Mouse (Mus musculus): ENCODE data around the gene Six5. TPM values are rescaled to one million over a fixed set of nuclear protein-coding genes. Genes with fewer than 3 reads are reported as not detected.

The Six5 gene
- total RNA-seq, 1 experiment, result 3.0 TPM

GRCm38 (mm10) chr7:19093174-19093521 lies 1.2 kb upstream of the Six5 start:
- in situ Hi-C loops (cut with MboI; ENCODE audit: low sequenced_read_pairs in 2 of 2, unreplicated experiment in 2 of 2), result no loop called here
- H3K9me3 ChIP-seq (ENCODE audit: control insufficient read depth, insufficient read depth, low read depth, low read length), result no peaks in the 10 kb centered on the region
- TF ChIP-seq HCFC1 (IDR thresholded peaks at IDR 0.05; ENCODE audit: borderline replicate concordance, insufficient read depth, low read length) (peak; percentile 42; the same call in 1 of the 2 replicates), ZC3H11A (IDR thresholded peaks at IDR 0.05; ENCODE audit: borderline replicate concordance, low read depth, low read length) (no peak)
- H3K36me3 ChIP-seq (ENCODE audit: control insufficient read depth, insufficient read depth, low read length, poor library complexity, severe bottlenecking), result peaks cover 3% of the 10 kb centered on the region; the same call in 1 of the 2 replicates
- peak; percentile 63 for DNase-seq (ENCODE audit: low read depth, low spot score)
- H3K27ac ChIP-seq (ENCODE audit: insufficient read depth, low read depth, low read length, poor library complexity, severe bottlenecking), result no peak overlapping the region
- H3K9ac ChIP-seq (ENCODE audit: insufficient read depth, low read depth, low read length, poor library complexity, severe bottlenecking), result peak overlapping the region; percentile 19; the same call in 1 of the 2 replicates
- peak overlapping the region; percentile 53 to 68 for H3K4me3 ChIP-seq (ENCODE audit: insufficient read depth in 1 of 2, low read depth in 1 of 2, low read length in 2 of 2, poor library complexity in 1 of 2, severe bottlenecking in 1 of 2)
- peaks cover 2 to 14% of the 10 kb centered on the region in 2 experiments; a peak in 2 of 4 replicates for H3K4me1 ChIP-seq (ENCODE audit: control insufficient read depth in 2 of 2, insufficient read depth in 2 of 2, low read length in 2 of 2, poor library complexity in 1 of 2)

DNA sequence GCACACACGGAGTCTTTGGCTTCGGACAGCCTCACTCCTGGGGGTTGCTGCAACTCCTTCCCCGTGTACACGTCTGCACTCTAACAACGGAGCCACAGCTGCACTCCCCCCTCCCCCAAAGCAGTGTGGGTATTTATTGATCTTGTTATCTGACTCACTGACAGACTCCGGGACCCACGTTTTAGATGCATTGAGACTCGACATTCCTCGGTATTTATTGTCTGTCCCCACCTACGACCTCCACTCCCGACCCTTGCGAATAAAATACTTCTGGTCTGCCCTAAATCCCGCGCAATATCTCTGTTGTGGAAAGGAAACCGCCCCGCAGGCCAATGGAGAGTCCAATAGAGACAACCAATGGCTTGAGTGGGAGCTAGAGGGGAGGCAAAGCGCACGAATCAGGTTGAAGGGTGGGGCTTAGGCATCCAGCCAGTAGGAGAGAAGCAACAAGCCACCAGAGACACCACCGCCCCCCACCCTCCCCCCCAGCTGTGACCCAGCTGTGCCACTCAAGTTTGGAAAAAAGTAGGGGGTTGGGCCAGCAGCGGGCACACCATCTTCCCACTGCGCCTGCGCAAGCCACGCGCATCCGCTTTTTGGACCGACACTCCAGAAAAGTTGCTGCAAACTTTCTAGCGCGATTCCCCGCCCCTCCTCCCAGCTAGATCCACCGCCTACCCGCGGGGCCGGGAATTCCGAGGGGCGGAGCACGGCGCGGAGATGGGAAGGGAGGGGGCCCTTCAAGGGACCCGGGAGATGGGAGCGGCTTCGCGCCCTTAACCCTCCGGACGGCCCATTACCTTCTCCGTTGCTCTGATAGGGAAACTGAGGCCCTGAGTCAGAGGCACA lies 633 bp upstream of the Six5 start:
- peak overlapping the region; percentile 64 for H3K9ac ChIP-seq (ENCODE audit: insufficient read depth, low read depth, low read length, poor library complexity, severe bottlenecking)
- H3K36me3 ChIP-seq (ENCODE audit: control insufficient read depth, insufficient read depth, low read length, poor library complexity, severe bottlenecking), result peaks cover 3% of the 10 kb centered on the region; the same call in 1 of the 2 replicates
- no peaks in the 10 kb centered on the region for H3K9me3 ChIP-seq (ENCODE audit: control insufficient read depth, insufficient read depth, low read depth, low read length)
- peak overlapping the region; percentile 27; the same call in 1 of the 2 replicates for H3K27ac ChIP-seq (ENCODE audit: insufficient read depth, low read depth, low read length, poor library complexity, severe bottlenecking)
- H3K4me3 ChIP-seq (ENCODE audit: insufficient read depth in 1 of 2, low read depth in 1 of 2, low read length in 2 of 2, poor library complexity in 1 of 2, severe bottlenecking in 1 of 2), result peak overlapping the region; percentile 72 to 74
- DNase-seq (ENCODE audit: low read depth, low spot score), result peak; percentile 97
- peaks cover 2 to 14% of the 10 kb centered on the region in 2 experiments; a peak in 2 of 4 replicates for H3K4me1 ChIP-seq (ENCODE audit: control insufficient read depth in 2 of 2, insufficient read depth in 2 of 2, low read length in 2 of 2, poor library complexity in 1 of 2)
- TF ChIP-seq ZC3H11A (IDR thresholded peaks at IDR 0.05; ENCODE audit: borderline replicate concordance, low read depth, low read length) (no peak), HCFC1 (IDR thresholded peaks at IDR 0.05; ENCODE audit: borderline replicate concordance, insufficient read depth, low read length) (peak; percentile 25; the same call in 1 of the 2 replicates), ZNF384 (IDR thresholded peaks at IDR 0.05; ENCODE audit: low read depth, low read length) (peak; percentile 40; the same call in 1 of the 2 replicates), CHD2 (IDR thresholded peaks at IDR 0.05; ENCODE audit: low read depth, low read length) (peak; percentile 9; the same call in 1 of the 2 replicates)
- in situ Hi-C loops (cut with MboI; ENCODE audit: low sequenced_read_pairs in 2 of 2, unreplicated experiment in 2 of 2), result no loop called here

DNA sequence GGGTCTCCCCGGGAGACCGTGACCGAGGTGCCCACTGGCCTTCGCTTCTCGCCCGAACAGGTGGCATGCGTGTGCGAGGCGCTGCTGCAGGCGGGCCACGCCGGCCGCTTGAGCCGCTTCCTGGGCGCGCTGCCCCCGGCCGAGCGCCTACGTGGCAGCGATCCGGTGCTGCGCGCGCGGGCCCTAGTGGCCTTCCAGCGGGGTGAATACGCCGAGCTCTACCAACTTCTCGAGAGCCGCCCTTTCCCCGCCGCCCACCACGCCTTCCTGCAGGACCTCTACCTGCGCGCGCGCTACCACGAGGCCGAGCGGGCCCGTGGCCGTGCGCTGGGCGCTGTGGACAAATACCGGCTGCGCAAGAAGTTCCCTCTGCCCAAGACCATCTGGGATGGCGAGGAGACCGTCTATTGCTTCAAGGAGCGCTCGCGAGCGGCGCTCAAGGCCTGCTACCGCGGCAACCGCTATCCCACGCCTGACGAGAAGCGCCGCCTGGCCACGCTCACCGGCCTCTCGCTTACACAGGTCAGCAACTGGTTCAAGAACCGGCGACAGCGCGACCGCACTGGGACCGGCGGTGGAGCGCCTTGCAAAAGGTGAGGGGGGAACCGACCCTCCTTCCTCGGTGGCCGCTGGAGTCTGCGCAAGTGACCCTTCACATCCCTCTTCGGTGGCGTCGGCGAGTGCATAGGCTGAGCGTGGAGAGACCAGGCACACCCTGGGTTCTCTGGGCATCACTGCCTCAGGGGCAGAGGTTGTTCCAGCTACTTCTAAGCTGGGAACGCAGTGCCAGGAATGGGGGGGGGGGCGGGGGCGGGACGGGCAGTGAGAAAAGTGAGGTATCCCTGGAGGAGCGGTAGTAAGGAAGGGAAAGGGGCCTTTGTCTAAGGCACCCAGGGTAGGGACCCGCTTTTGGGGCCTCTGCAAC lies 694 bp downstream of the Six5 start:
- no peaks in the 10 kb centered on the region for H3K9me3 ChIP-seq (ENCODE audit: control insufficient read depth, insufficient read depth, low read depth, low read length)
- H3K9ac ChIP-seq (ENCODE audit: insufficient read depth, low read depth, low read length, poor library complexity, severe bottlenecking), result peak overlapping the region; percentile 64
- H3K4me1 ChIP-seq (ENCODE audit: control insufficient read depth in 2 of 2, insufficient read depth in 2 of 2, low read length in 2 of 2, poor library complexity in 1 of 2), result peaks cover 2 to 14% of the 10 kb centered on the region in 2 experiments; a peak in 2 of 4 replicates
- peak overlapping the region; percentile 72 to 74 for H3K4me3 ChIP-seq (ENCODE audit: insufficient read depth in 1 of 2, low read depth in 1 of 2, low read length in 2 of 2, poor library complexity in 1 of 2, severe bottlenecking in 1 of 2)
- H3K36me3 ChIP-seq (ENCODE audit: control insufficient read depth, insufficient read depth, low read length, poor library complexity, severe bottlenecking), result no peaks in the 10 kb centered on the region
- no peak overlapping the region for H3K27ac ChIP-seq (ENCODE audit: insufficient read depth, low read depth, low read length, poor library complexity, severe bottlenecking)
- no peak for DNase-seq (ENCODE audit: low read depth, low spot score)
- in situ Hi-C loops (cut with MboI; ENCODE audit: low sequenced_read_pairs in 2 of 2, unreplicated experiment in 2 of 2), result no loop called here
- no peak for TF ChIP-seq HCFC1 (IDR thresholded peaks at IDR 0.05; ENCODE audit: borderline replicate concordance, insufficient read depth, low read length)
- TF ChIP-seq MAFK (IDR thresholded peaks at IDR 0.05; ENCODE audit: insufficient read depth, low read depth, low read length), result no peak
- no peak for TF ChIP-seq ZNF384 (IDR thresholded peaks at IDR 0.05; ENCODE audit: low read depth, low read length)
- no peak for TF ChIP-seq ZC3H11A (IDR thresholded peaks at IDR 0.05; ENCODE audit: borderline replicate concordance, low read depth, low read length)
- no peak for TF ChIP-seq CHD2 (IDR thresholded peaks at IDR 0.05; ENCODE audit: low read depth, low read length)

GRCm38 (mm10) chr7:19095751-19096110 lies 1.3 kb downstream of the Six5 start:
- H3K4me1 ChIP-seq (ENCODE audit: control insufficient read depth in 2 of 2, insufficient read depth in 2 of 2, low read length in 2 of 2, poor library complexity in 1 of 2), result peaks cover 2 to 14% of the 10 kb centered on the region in 2 experiments; a peak in 2 of 4 replicates
- no peaks in the 10 kb centered on the region for H3K36me3 ChIP-seq (ENCODE audit: control insufficient read depth, insufficient read depth, low read length, poor library complexity, severe bottlenecking)
- in situ Hi-C loops (cut with MboI; ENCODE audit: low sequenced_read_pairs in 2 of 2, unreplicated experiment in 2 of 2), result no loop called here
- H3K9ac ChIP-seq (ENCODE audit: insufficient read depth, low read depth, low read length, poor library complexity, severe bottlenecking), result peak overlapping the region; percentile 21; the same call in 1 of the 2 replicates
- H3K27ac ChIP-seq (ENCODE audit: insufficient read depth, low read depth, low read length, poor library complexity, severe bottlenecking), result no peak overlapping the region
- DNase-seq (ENCODE audit: low read depth, low spot score), result peak; percentile 47
- H3K9me3 ChIP-seq (ENCODE audit: control insufficient read depth, insufficient read depth, low read depth, low read length), result no peaks in the 10 kb centered on the region
- H3K4me3 ChIP-seq (ENCODE audit: insufficient read depth in 1 of 2, low read depth in 1 of 2, low read length in 2 of 2, poor library complexity in 1 of 2, severe bottlenecking in 1 of 2), result peak overlapping the region; percentile 72 to 74
- TF ChIP-seq ZNF384 (IDR thresholded peaks at IDR 0.05; ENCODE audit: low read depth, low read length) (no peak), HCFC1 (IDR thresholded peaks at IDR 0.05; ENCODE audit: borderline replicate concordance, insufficient read depth, low read length) (no peak), MAFK (IDR thresholded peaks at IDR 0.05; ENCODE audit: insufficient read depth, low read depth, low read length) (no peak), ZC3H11A (IDR thresholded peaks at IDR 0.05; ENCODE audit: borderline replicate concordance, low read depth, low read length) (no peak), CHD2 (IDR thresholded peaks at IDR 0.05; ENCODE audit: low read depth, low read length) (no peak)

All from ES-E14 (cell line).